Mouse (Mus musculus): ENCODE results near the gene Cd19.

DNA sequence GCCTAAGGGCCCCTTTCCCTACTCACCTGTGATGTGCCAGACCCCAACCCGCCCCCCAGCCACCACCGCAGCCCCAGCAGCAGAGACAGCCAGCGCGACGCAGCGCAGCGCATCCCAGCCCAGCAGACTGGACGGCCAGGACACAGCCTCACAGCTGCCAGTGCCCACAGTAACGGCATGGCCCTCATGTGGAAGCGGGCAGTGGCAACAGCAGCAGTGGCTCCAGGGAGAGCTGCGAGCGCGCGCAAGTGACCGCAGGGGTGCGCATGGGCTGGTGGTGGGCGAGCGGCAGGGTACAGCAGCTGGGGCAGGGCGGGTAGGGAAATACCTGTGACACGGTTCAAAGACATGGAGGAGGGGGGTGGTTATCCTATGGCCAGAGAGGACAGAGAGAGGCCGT is 31.5 kb upstream of the Cd19 start:
- TF ChIP-seq CTCF (IDR thresholded peaks at IDR 0.05; ENCODE audit: low read depth) (no peak), EP300 (IDR thresholded peaks at IDR 0.05; ENCODE audit: low read depth) (no peak)
